Mouse (Mus musculus) common myeloid progenitor, adult 5-6 weeks (primary cell): Measurements from ENCODE around the gene Tmem156. TPM values are rescaled to one million over a fixed set of nuclear protein-coding genes. Genes with fewer than 3 reads are reported as not detected.

Experiments
- ATAC-seq: replicated peaks from 2 replicates; pipeline ENCODE4 v1.8.0; 2016; ENCODE audit warnings: low read depth, mild to moderate bottlenecking, moderate TSS enrichment, inconsistent platforms; ENCODE audit not compliant: poor library complexity, severe bottlenecking
- total RNA-seq: library from RNA; stranded (forward); fragments of 200-1000, 187-1606 nt; gene quantifications from 2 replicates; pipeline ENCODE4 v1.2.3, GENCODE M21; 2017

Tmem156 gene
- total RNA-seq, 1 experiment from 2014 or later, result 9.6 TPM

DNA sequence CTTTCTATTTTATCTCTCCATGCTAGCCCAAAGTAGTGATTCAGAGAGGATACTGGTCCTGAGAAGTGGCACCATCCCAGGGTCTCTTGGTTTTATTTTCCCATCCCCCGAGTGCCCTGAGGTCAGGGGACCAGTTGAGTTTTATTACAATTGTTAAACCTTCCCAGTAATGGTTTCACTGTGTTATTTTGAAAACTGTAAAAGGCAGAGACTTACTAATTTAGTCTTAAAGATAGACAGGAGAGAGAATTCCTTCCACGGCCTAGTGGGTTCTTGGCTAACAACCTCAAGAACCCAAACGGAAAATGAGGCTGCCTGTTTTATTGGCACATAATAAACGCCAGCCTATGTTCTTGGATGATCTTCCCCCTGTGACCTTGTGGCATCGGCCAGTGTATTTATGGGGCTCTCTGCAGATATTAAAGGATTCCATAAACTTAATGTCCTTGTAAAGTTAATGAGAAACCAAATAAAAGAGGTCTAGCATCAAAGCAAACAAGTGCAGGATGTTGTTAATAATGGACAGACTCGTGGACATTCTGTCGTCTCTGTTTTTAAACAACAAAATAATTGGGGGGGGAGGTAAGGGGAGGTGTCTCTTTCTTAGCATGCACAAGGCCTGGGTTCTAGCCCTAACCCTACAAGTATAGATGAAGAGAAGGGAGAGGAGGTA lies 79.9 kb downstream of the Tmem156 start:
- ATAC-seq, result no peak

DNA sequence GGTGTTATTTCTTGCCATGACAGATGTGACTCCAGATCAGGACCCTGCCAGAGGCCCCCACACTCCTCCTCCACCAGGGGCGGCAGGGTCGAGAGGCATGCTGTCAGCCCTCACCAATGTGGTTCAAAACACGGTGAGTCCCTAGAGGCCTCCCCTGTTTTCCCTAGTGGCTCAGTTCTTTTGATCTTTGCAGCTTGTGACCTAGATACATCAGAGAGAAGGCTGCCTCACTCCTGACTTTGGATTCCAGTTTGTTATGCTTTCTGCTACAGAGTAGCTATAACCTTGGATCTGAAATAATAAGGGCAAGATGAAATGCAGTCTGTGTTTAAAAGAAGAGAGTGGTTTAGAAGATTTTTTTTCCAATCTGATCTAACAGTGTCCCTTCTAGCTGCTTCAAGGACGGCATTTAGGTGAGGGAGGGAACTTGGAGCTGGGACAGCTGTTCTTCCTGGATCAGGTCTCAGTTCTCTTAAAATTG lies 85.9 kb downstream of the Tmem156 start:
- no peak for ATAC-seq

DNA sequence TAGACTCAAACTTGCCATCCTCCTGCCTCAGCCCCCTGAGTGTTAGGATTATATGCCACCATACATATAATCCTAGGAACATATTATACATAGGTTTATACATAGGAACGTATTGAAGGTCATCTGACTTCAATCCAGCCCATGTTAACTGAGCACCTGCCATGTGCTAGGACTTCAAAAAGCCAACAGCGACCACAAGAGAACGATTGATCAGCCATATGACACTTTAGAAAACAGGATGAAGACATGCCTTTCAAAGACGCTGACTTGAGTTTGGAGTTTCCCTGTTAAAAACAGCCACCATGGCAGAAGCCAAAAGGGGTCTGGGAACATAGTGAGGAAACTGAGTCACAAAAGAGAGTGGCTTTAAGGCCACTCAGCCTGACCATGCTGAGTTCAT lies 86.7 kb downstream of the Tmem156 start:
- no peak for ATAC-seq

Other genes with a start within 250 kb of the Tmem156 start
- gene Tlr1, start 158.6 kb downstream of the Tmem156 start, total RNA-seq, result 0.15 TPM in 1 of 2 replicates, not detected in the other
- 1.2 and 1.8 TPM in 2 replicates for gene Tlr6, start 132.0 kb downstream of the Tmem156 start, total RNA-seq
- 4.4 and 5.9 TPM in 2 replicates for gene Fam114a1, start 122.1 kb downstream of the Tmem156 start, total RNA-seq
- 39.5 and 51.5 TPM in 2 replicates for gene Klhl5, start 15.4 kb upstream of the Tmem156 start, total RNA-seq
- gene Wdr19, start 107.6 kb upstream of the Tmem156 start, total RNA-seq, result 4.3 and 4.7 TPM in 2 replicates
- 122 and 172 TPM in 2 replicates for gene Rfc1, start 243.5 kb upstream of the Tmem156 start, total RNA-seq